Mouse (Mus musculus): ENCODE data around the gene Hpcal4.

The Hpcal4 gene

GRCm38 (mm10) chr4:123237386-123238266 is 54.6 kb downstream of the Hpcal4 start:
- no peak for DNase-seq (ENCODE audit: low read depth in 2 of 2, low spot score in 2 of 2)

- no peak for DNase-seq (ENCODE audit: low read depth in 2 of 2, low spot score in 2 of 2)
Measured at GRCm38 (mm10) chr4:123239361-123240203, 56.6 kb downstream of the Hpcal4 start.

Measured in CD8-positive naive resting alpha-beta T cell, adult 2 months (primary cell).